Mouse (Mus musculus): ENCODE measurements around the gene Iqgap2.
A peak's percentile ranks its signal among the peaks of the same experiment; 100 is the strongest.

Gene Iqgap2

DNA sequence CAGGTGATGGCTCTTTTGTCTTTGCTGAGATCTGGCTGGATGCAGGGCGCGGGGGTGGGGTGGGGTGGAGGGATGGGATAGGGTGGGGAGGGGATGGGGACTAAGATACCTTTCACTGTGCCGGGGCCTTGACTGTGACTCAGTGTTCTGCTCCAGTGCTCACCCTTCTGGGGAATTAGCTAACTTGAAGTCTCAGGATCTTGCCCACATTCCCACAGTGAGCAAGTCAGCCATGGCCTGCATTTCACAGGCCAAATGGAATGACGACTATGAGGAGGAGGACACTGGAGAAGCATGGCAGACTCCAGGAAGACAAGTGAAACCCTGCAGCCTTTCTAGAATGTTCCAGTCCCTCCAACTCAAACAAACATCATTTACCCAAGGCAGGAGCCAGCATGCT is 280.0 kb downstream of the Iqgap2 start:
- DNase-seq = no peak

DNA sequence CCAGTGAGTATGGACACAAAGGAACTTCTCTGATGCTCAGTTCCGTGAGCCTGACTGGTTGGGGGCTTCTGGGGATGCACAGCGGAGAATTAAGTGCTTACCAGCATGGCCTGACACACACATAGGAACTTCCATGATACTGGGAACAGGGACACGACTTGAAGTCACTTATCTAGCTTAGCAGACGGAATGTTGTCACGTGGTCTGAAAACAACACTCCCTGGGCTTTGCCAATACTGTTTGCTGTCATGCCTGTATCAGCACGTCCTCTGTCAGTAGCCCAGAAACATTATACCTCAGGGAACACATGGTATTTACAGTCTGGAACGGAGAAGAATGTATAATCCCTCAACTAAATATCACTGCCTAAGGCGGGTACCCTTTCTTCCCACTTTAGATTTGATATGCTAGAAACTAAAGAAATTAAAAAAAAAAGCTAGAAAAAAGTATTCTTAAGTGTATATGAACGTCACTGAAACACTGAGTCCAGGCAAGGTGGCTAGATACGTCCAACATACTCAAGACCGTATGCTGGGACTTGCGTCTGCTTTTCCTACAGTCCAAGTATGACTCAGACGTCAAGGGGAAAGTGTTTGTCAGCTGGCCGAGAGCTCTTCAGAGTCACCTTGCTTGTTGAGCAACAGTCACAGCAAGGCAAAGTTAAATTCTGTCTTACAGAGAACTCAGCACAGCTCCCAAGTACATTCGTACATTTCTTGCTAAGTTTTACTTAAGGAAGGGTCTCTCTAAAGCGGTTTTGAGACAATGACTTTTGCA is 280.7 kb downstream of the Iqgap2 start:
- no peak for DNase-seq

DNA sequence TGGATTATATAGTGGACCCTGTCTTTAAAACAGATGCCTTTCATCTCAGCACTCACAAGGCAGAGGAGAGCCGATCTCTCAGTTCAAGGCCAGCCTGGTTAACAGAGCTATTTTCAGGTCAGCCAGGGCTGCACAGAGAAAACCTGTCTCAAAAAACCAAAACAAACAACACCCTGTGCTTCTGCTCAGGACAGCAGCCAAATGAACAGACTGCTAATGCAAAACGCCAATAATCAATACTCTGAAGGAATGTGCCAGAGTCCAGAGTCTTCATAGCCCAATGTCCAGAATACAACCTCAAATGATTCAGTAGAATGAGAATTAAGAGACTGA is 282.7 kb downstream of the Iqgap2 start:
- DNase-seq = no peak

- DNase-seq = no peak
Measured at GRCm38 (mm10) chr13:95608416-95609087, 283.2 kb downstream of the Iqgap2 start.

DNA sequence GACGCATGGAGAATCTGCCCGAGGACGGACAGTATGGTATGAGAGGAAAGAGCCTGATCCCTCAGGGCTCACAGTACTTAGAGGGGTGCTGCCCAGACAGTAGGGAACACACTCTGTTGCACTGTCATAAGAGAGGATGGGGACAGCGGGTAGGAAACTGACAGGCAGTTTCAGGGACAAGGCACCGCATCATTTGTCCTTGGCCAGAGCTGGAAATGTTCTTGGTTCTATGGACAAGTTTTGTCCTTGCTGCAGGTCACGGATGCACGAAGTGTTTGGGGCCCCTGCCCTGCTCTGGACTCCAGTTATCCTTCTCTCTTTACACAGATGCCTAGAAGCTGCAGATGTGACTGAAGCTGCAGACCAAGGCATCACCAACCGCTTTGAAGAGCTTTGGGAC is 284.7 kb downstream of the Iqgap2 start:
- no peak for DNase-seq

GRCm38 (mm10) chr13:95604288-95604687 is 287.4 kb downstream of the Iqgap2 start:
- no peak for DNase-seq

DNA sequence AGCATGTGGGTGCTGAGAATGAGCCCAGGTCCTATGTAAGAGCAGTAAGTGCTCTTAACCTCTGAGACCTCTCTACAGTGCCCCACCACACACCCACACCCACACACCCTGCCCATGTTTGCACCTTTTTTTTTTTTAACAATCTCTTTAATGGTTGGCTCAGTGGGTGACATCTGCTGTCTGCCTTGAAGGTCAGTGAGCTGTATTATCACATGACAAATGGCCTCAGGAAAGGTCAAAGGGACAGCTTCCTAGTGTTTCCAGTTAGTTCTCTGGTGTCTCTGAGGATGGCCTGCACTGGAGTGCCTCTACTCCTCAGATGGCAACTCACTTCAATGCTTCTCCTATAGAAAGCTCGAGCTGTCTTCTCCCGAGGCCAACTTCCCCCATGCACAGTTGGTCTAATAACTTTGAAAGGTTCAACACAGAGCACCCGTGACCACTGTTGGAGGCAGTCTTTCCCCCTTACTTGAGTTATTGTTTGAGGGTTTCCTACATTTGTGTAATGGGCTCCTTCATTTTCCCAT is 291.8 kb downstream of the Iqgap2 start:
- no peak for DNase-seq

DNA sequence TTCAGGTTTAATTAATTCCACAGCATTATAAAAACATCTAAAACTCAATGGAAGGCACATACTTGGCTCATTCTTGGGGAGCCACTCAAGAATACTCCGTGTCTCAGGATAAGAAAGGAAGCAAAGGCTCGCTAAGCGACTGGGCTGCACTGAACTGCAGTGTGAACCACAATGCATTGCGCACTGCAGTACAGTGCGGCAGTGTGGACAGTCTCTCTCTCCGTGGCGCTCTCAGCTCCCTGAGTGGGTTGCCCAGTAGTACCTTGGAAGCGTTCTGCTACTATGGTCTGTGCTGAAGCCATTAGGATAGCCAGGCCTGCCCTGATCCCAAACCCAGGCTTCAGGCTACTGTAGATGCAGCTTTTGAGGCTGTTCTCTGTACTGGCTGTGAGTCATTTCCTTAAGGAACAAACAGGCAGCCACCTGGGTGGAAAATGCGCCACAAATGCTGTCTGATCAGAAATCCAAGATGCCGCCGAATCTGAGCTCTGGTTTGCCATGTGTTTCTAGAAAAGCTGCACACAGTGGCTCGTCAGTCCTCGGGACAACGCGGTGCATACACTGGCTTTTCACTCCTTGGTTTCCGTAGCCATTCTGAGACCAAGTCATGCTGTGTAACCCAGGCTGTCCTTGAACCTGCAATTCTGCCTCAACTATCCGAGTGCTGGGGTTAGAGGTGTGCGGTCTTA is 293.3 kb downstream of the Iqgap2 start:
- no peak for DNase-seq

- DNase-seq = no peak
Measured at GRCm38 (mm10) chr13:95597578-95597977, 294.1 kb downstream of the Iqgap2 start.

DNA sequence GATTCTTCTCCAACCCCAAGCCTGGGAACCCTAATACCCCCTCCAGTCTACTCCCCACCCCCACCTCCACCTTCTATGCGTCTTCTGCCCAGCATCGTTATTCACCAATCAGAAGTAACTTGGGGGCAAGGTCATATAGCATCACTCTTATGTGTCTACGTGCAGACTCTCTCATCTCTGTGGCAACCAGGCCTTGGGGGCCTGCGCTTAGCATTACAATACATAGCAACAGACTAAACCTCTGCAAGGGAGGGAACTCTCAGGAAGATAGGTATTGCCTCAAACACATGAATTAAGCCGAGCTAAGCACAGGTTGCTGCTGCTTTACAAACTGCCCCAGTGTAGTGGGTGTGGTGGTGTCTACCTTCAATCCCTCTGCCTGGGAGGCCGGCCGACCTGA is 295.0 kb downstream of the Iqgap2 start:
- no peak for DNase-seq

GRCm38 (mm10) chr13:95595921-95596320 is 295.8 kb downstream of the Iqgap2 start:
- no peak for DNase-seq

- no peak for DNase-seq
Measured at GRCm38 (mm10) chr13:95595411-95595810, 296.3 kb downstream of the Iqgap2 start.

GRCm38 (mm10) chr13:95592860-95593259 is 298.9 kb downstream of the Iqgap2 start:
- DNase-seq = no peak

GRCm38 (mm10) chr13:95591606-95592005 is 300.1 kb downstream of the Iqgap2 start:
- DNase-seq = no peak

DNA sequence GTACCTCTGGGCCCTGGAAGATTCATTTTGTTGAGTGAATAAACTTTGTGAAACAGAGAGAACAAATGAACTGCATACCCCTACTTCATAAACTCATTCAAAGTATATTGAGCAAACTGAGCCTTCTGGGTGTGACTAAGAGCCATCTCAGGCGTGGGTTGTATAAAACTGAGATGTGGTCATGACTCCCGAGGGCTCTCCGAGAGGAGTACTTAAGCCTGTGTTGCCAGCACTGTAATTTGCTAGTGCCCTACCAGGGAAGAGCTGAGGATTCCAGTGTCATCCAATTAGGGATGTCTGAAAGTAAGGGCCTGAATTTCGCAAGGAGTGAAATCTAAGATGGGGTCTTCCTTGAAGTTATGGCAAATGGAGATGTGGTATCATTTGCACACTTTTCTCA is 304.1 kb downstream of the Iqgap2 start:
- DNase-seq = no peak

DNA sequence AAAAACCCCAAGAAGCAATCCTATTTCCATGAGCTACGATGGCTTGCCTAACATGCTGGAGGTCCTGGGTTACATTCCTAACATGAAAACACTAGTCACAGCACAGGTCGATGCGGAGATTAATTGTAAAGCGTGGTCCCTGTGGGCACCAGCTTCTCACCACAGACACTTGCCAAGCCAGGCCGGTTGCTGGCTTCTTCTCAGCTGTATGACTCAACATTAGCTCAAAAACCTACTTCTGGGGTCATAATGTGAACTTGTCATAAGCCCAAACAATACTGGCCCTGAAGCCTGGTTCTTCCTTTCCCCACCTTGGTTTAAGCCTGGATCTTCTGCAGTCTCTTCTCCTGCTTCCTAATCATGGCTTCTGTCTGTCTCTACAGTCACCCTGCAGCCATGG is 306.8 kb downstream of the Iqgap2 start:
- no peak for DNase-seq

DNA sequence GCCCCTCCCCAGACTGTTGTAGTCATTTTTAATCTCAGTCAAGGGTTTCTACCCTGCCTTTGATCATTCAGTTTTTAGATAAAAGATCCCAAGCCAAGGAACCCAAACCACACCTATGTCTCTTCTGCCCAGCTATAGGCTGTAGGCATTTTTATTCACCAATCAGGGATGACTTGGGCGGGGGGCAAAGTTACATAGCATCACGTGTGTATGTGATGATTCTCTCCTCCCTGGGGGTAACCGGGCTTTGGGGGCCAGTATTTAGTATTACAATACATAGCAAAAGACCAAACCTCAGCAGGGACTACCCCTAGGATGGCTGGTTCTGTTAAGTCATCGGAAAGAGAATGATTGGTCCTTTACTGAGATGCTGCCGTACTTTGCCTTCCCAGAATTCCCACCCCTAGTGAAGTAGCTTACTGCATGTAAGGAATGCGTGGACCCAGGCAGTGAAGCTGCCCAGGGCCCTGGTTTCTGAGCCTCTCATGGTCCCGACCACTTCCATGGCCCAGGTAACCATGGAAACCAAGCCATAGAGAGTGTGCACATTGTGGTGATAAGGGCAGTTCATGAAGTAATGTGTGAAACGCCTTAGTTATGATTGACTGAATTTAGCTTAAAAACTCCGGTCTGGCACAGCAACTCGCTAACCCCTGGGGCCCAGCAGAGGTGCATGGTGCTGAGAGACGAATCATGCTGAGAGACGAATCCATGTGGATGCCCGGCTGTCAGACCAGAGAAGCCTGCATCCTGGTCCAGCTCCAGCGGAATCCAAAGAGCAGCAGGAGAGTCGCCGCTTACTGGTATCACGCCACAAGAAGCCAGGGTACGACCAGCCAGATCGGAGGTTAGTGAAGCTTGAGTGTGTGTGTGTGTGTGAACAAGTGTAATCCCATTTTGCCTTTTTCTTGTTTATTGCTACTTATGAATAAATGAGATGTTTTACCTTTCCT is 308.2 kb downstream of the Iqgap2 start:
- DNase-seq = peak; percentile 5

GRCm38 (mm10) chr13:95581850-95582249 is 309.9 kb downstream of the Iqgap2 start:
- no peak for DNase-seq

DNA sequence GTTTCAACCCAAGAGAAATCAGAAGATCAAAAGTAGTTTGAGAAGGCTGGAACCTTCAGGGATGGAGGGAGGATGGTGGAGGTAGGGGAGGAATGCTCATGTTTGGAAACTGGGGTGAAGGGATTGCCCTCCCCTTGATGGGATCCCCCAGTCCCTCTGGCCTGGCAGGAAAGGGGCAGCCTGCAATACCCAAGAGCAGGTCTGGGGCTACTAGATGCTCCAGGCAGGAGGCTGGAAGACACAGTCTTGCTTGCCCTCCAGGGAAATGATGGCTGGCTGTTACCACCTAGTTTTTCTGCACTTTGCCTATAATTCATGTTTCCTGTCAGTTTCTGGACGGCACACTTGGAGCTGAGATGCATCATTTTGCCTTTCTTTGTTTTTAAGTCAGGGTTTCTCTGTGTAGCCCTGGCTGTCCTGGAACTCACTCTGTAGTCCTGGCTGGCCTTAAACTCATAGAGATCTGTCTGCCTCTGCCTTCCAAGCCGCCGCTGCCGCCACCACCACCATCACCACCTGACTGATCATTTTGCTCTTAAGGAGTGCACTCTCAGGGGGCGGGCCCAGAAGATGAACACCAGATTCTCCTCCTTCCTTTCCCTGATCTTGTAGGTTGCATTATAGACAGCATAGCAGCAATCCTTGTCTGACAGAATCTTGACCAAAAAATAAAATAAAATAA is 313.6 kb downstream of the Iqgap2 start:
- DNase-seq = no peak
